Mouse (Mus musculus): ENCODE data around the gene Selenoi. TPM values are rescaled to one million over a fixed set of nuclear protein-coding genes. Genes with fewer than 3 reads are reported as not detected.

Selenoi gene
- total RNA-seq, 2 experiments from 2014 or later: 56.8 to 58.3 TPM

GRCm38 (mm10) chr5:30231891-30232270 is 500 bp upstream of the Selenoi start:
- DNase-seq (ENCODE audit: extremely low spot score in 1 of 2, low spot score in 2 of 2): peak in 1 of 2 experiments; percentile 4
- intact Hi-C loops (cut with DNase I): no loop called here

GRCm38 (mm10) chr5:30233042-30233441 is 661 bp downstream of the Selenoi start:
- DNase-seq (ENCODE audit: extremely low spot score in 1 of 2, low spot score in 2 of 2): no peak
- intact Hi-C loops (cut with DNase I): no loop called here

GRCm38 (mm10) chr5:30233979-30234378 is 1.6 kb downstream of the Selenoi start:
- DNase-seq (ENCODE audit: extremely low spot score in 1 of 2, low spot score in 2 of 2): no peak

GRCm38 (mm10) chr5:30235641-30236126 is 3.3 kb downstream of the Selenoi start:
- intact Hi-C loops (cut with DNase I): no loop called here
- DNase-seq (ENCODE audit: extremely low spot score in 1 of 2, low spot score in 2 of 2): no peak

More at GRCm38 (mm10) chr5:30233979-30234378, 1.6 kb downstream of the Selenoi start:
- intact Hi-C loops (cut with DNase I): no loop called here

- intact Hi-C loops (cut with DNase I): no loop called here
- DNase-seq (ENCODE audit: extremely low spot score in 1 of 2, low spot score in 2 of 2): no peak
Measured at GRCm38 (mm10) chr5:30238533-30238932, 6.2 kb downstream of the Selenoi start.

GRCm38 (mm10) chr5:30240552-30240951 is 8.2 kb downstream of the Selenoi start:
- intact Hi-C loops (cut with DNase I): no loop called here

GRCm38 (mm10) chr5:30242410-30242809 is 10.0 kb downstream of the Selenoi start:
- intact Hi-C loops (cut with DNase I): no loop called here
- DNase-seq (ENCODE audit: extremely low spot score in 1 of 2, low spot score in 2 of 2): no peak

More at GRCm38 (mm10) chr5:30240552-30240951, 8.2 kb downstream of the Selenoi start:
- no peak for DNase-seq (ENCODE audit: extremely low spot score in 1 of 2, low spot score in 2 of 2)

- intact Hi-C loops (cut with DNase I): no loop called here
- no peak for DNase-seq (ENCODE audit: extremely low spot score in 1 of 2, low spot score in 2 of 2)
Measured at GRCm38 (mm10) chr5:30243741-30244140, 11.4 kb downstream of the Selenoi start.

- intact Hi-C loops (cut with DNase I): no loop called here
- no peak for DNase-seq (ENCODE audit: extremely low spot score in 1 of 2, low spot score in 2 of 2)
Measured at GRCm38 (mm10) chr5:30245861-30246416, 13.6 kb downstream of the Selenoi start.

- intact Hi-C loops (cut with DNase I): no loop called here
Measured at GRCm38 (mm10) chr5:30247666-30248065, 15.3 kb downstream of the Selenoi start.

GRCm38 (mm10) chr5:30255567-30256354 is 23.4 kb downstream of the Selenoi start:
- no peak for DNase-seq (ENCODE audit: extremely low spot score in 1 of 2, low spot score in 2 of 2)
- intact Hi-C loops (cut with DNase I): no loop called here

More at GRCm38 (mm10) chr5:30247666-30248065, 15.3 kb downstream of the Selenoi start:
- DNase-seq (ENCODE audit: extremely low spot score in 1 of 2, low spot score in 2 of 2): no peak

- intact Hi-C loops (cut with DNase I): no loop called here
- no peak for DNase-seq (ENCODE audit: extremely low spot score in 1 of 2, low spot score in 2 of 2)
Measured at GRCm38 (mm10) chr5:30258776-30259175, 26.4 kb downstream of the Selenoi start.

GRCm38 (mm10) chr5:30270571-30271190 is 38.3 kb downstream of the Selenoi start:
- intact Hi-C loops (cut with DNase I): no loop called here
- DNase-seq (ENCODE audit: extremely low spot score in 1 of 2, low spot score in 2 of 2): peak; percentile 31 to 78

GRCm38 (mm10) chr5:30271599-30272281 is 39.4 kb downstream of the Selenoi start:
- no peak for DNase-seq (ENCODE audit: extremely low spot score in 1 of 2, low spot score in 2 of 2)
- intact Hi-C loops (cut with DNase I): no loop called here

GRCm38 (mm10) chr5:30276361-30276760 is 44.0 kb downstream of the Selenoi start:
- intact Hi-C loops (cut with DNase I): no loop called here
- no peak for DNase-seq (ENCODE audit: extremely low spot score in 1 of 2, low spot score in 2 of 2)

GRCm38 (mm10) chr5:30278952-30279351 is 46.6 kb downstream of the Selenoi start:
- intact Hi-C loops (cut with DNase I): no loop called here
- DNase-seq (ENCODE audit: extremely low spot score in 1 of 2, low spot score in 2 of 2): no peak

- intact Hi-C loops (cut with DNase I): no loop called here
- DNase-seq (ENCODE audit: extremely low spot score in 1 of 2, low spot score in 2 of 2): no peak
Measured at GRCm38 (mm10) chr5:30279446-30279845, 47.1 kb downstream of the Selenoi start.

- intact Hi-C loops (cut with DNase I): no loop called here
- no peak for DNase-seq (ENCODE audit: extremely low spot score in 1 of 2, low spot score in 2 of 2)
Measured at GRCm38 (mm10) chr5:30280864-30281263, 48.5 kb downstream of the Selenoi start.

- peak; percentile 67 to 77 for DNase-seq (ENCODE audit: extremely low spot score in 1 of 2, low spot score in 2 of 2)
- intact Hi-C loops (cut with DNase I): no loop called here
Measured at GRCm38 (mm10) chr5:30281291-30281732, 48.9 kb downstream of the Selenoi start, which contains the start of gene Drc1. Gene Drc1 (plus strand): TSS chr5:30281388.

Measured in left cerebral cortex, postnatal 10 days (tissue).